Mouse (Mus musculus) liver, postnatal 0 days (tissue): ENCODE measurements around the gene Bach1.

ENCODE experiments used
- CTCF ChIP-seq: sonication (generic); IDR thresholded peaks from 2 replicates; pipeline ENCODE4 v1.5.1; 2016; ENCODE audit warnings: antibody characterized with exemption, low read depth
- EP300 ChIP-seq: IDR thresholded peaks from 2 replicates; pipeline ENCODE4 v1.6.1; 2016; ENCODE audit warnings: antibody characterized with exemption, low read depth, mild to moderate bottlenecking

GRCm38 (mm10) chr16:87781637-87782036 lies 82.9 kb downstream of the Bach1 start:
- TF ChIP-seq CTCF (no peak), EP300 (no peak)
